Mouse (Mus musculus) ovary, postnatal 10 days (tissue): ENCODE measurements around the gene Polrmt.
"Not testable (repeated sequence)": the region's sequence is repeated elsewhere in the genome, so short reads cannot be mapped to it uniquely, and the experiment has no call there.

Source experiments
- DNase-seq: peaks from one replicate; pipeline ENCODE4 v3.0.0; 2022; ENCODE audit warnings: low spot score

Polrmt gene

GRCm38 (mm10) chr10:79774486-79775279, 28.3 kb upstream of the Polrmt start:
- no peak for DNase-seq

- no peak for DNase-seq
These were observed 26.8 kb upstream of the Polrmt start for GRCm38 (mm10) chr10:79773208-79773607.

DNA sequence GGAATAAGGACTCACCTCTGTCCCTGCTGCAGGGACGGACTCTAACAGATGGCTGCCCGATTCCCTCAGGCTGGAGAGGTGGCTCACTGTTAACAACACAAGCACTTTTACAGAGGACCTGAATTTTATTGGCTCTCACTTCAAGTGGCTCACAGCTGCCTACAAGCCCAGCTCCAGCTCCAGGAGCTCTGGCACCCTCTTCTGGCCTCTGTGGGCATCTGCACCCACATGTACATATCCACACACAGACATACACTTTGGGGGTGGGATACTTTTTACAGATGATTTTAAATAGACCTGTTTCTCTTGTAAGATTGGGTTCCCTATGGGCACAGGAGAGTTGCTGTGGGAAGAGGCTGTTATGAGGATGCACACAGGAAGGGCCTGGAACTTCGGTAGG, 25.9 kb upstream of the Polrmt start:
- DNase-seq, result no peak

DNA sequence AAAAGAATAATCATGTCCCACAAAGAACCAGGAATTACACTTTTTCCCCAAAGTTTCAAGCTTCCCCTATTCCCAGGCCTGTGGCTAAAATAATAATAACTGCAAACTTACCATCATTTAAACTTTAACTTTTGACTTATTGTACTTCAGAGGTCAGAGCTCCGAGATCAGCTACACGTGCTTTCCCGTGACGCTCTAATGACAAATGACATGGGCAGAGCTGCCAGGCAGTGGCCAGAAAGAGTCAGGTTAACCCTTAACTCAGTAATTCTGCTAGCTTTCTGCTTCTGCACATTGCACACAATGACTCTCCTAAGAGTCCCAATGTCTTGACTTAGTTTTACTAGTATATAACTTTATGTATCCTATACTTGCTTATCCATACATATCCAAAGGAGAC, 22.9 kb upstream of the Polrmt start:
- DNase-seq, result no peak

DNA sequence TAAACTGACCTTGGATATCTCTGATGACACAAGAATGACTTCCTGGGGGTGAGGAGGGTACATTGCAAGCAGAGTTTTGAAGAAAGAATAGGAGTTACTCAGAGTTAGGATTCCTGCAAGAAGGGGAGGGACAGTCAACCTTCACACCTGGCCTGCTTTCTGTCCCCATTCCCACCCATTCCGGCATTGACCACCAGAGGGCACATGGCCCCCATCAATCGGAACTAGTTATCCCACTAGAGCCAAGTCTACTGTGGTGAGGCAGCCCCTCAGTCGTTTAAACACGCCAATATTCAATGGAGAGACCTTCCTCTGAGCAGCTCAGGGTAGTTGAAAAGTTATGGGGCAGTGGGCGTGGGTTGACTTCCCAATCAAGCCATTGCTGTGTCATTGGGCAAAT, 22.0 kb upstream of the Polrmt start:
- DNase-seq, result peak; percentile 57

- peak; percentile 83 for DNase-seq
These were observed 21.2 kb upstream of the Polrmt start for GRCm38 (mm10) chr10:79767372-79768244.

GRCm38 (mm10) chr10:79766508-79767325, 20.3 kb upstream of the Polrmt start, which contains the start of gene Rnf126:
Gene Rnf126 (minus strand): TSS chr10:79766952.
- DNase-seq, result peak; percentile 98

- DNase-seq, result no peak
These were observed 19.7 kb upstream of the Polrmt start for GRCm38 (mm10) chr10:79766001-79766507.

- no peak for DNase-seq
These were observed 18.9 kb upstream of the Polrmt start for GRCm38 (mm10) chr10:79765228-79765745.

GRCm38 (mm10) chr10:79764234-79764633, 17.9 kb upstream of the Polrmt start:
- DNase-seq, result no peak

DNA sequence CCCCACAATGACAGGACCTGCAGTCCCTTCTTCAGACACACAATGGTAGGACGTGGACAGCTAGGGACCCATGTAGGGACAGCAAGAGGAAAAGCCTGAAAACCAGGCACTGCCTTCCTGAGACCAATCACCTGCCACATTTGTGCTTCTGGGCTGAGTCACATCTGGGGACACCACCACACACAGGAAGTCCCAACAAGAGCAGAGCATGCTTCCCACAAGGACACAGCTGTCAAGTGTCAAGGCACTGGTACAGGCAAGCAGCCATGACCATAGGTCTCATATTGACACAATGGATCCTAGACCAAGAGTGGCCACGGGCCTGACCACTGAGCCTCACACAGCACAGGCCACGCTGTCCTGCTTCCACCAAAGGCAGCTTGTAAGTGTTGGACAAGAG, 16.5 kb upstream of the Polrmt start:
- no peak for DNase-seq

DNA sequence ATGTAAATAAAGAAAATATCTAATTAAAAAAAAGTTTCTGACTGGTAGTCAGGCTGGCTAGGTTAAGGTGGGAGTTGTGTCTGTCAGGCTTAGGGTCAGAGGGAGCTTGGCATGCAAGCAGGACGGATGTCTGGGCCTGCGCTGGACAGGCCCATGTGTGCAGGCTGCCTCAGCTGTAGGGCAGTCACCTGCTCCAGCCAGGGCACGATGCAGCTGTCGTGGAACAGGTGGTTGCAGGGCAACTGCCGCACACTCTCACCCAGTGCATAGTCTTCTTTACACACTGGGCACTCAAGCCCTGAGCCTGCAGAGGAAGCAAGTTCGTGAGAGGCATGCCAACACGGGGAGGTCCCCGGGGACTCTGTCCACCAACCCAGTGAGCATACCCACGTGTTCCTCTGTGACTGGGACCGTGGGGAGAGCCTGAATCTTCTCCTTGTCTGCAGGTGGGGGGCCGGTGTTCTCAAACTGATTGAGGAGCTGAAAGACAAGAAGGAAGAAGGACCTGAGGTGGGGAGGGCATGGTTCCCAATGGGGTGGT, 14.3 kb upstream of the Polrmt start:
- DNase-seq, result no peak

- not testable (repeated sequence) for DNase-seq
These were observed 13.3 kb upstream of the Polrmt start for GRCm38 (mm10) chr10:79759675-79760074.

DNA sequence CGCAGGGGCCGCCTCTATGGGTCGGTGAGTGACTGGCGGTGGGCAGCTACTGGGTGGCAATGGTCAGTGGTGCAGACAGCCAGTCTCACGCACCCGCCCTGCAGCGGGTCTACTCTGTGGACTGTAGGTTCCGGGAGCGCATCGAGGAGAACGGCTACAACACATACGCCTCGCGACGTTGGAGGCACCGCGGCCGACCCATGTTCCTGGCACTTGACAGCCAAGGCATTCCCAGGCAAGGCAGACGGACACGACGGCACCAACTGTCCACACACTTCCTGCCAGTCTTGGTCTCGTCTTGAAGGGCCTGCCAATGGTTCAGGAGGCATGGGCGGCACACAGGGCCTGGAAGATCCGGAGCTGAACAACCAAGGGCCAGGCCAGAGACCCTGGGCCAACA, 10.3 kb upstream of the Polrmt start:
- no peak for DNase-seq

GRCm38 (mm10) chr10:79755854-79756253, 9.5 kb upstream of the Polrmt start:
- no peak for DNase-seq

- DNase-seq, result no peak
These were observed 8.6 kb upstream of the Polrmt start, which contains the start of gene Fgf22 for GRCm38 (mm10) chr10:79754856-79755516. Gene Fgf22 (plus strand): TSS chr10:79755076.

- DNase-seq, result no peak
These were observed 2.1 kb upstream of the Polrmt start for GRCm38 (mm10) chr10:79748496-79748895.

GRCm38 (mm10) chr10:79746774-79747151, 382 bp upstream of the Polrmt start:
- DNase-seq, result no peak

DNA sequence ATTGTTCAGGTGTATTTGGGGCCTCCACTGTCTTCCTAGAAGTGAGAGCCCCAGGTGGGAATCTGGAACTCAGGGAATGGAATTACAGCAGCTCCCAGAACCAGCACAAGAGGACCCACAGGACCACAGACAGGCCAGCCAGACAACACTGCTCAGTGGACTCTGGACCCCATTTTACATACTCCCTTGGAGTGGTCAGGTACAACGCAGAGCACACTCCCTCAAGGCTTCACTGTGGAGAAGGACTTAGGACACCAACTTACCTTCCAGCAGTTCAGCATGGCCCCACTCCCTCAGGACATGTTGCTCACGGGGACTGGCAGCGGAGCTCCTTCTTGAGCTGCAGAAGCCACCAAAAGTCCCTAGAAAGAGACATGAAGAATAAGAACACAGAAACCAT, 970 bp downstream of the Polrmt start:
- DNase-seq, result no peak

GRCm38 (mm10) chr10:79743650-79744365, 2.6 kb downstream of the Polrmt start:
- DNase-seq, result no peak
